Mouse (Mus musculus): ENCODE measurements around the gene Ctsg. TPM values are rescaled to one million over a fixed set of nuclear protein-coding genes. Genes with fewer than 3 reads are reported as not detected.
A peak's percentile ranks its signal among the peaks of the same experiment; 100 is the strongest.
"Not testable (repeated sequence)": the region's sequence is repeated elsewhere in the genome, so short reads cannot be mapped to it uniquely, and the experiment has no call there.

Gene Ctsg
- under 1 TPM; 0.56 to 0.96 TPM for total RNA-seq (2021)
- long read RNA-seq, experiment 1, partial matches to known transcripts, result 0 of 1 reads
- long read RNA-seq, experiment 1, other reads (novel, unspliced or antisense), result 0 of 1 reads
- long read RNA-seq, experiment 2, result 0 reads

GRCm38 (mm10) chr14:56102386-56102785 is at the start of gene Ctsg:
Ctsg (minus strand) TSS chr14:56102574.
- no peak for DNase-seq (ENCODE audit: low spot score in 2 of 2)

- DNase-seq (ENCODE audit: low spot score in 2 of 2), result not testable (repeated sequence)
Measured at GRCm38 (mm10) chr14:56133675-56134074, 31.3 kb upstream of the Ctsg start.

DNA sequence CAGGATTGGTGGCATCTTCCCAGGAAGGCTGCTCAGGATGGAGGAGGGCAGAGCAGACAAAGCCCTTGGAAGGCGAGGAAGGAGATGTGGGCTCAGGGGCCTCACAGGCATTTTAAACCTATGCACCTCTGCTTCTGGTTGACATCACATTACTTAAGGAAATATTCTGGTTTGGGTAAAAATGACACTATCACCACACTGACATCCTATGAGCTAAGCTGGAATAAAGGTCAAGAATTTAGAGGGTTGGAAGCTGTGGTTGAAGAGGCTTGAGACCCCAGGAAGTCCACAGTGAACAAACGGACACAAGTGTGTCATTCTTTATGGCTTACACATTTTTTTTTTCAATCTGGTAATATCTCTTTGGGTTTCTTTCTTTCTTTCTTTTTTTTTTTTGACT is 30.1 kb upstream of the Ctsg start, which contains the start of gene Gzmd:
TSS of gene Gzmd (minus strand) at position 101 of the 400 bp plus-strand sequence.
- not testable (repeated sequence) for DNase-seq (ENCODE audit: low spot score in 2 of 2)

GRCm38 (mm10) chr14:56128341-56128740 is 26.0 kb upstream of the Ctsg start:
- DNase-seq (ENCODE audit: low spot score in 2 of 2), result no peak

DNA sequence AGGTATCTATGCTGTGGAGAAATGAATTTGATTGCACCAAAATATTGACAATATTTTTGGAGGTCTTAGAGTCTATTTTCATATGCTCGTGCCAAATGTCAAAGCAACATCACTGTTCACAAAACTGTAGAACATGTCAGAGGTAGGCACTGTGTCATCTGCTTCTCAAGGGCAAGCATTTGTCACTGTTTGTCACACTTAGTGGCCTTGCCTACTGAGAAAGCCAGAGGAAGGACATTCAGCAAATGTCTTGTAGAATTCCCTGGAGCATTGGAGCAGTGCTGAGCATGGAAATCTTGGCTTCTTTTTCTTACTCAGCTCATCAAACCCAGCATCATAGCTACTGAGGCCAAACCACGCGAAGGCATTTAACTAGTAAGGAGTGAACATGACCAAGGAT is 21.1 kb upstream of the Ctsg start:
- DNase-seq (ENCODE audit: low spot score in 2 of 2), result no peak

- peak in 1 of 2 experiments; percentile 0 for DNase-seq (ENCODE audit: low spot score in 2 of 2)
Measured at GRCm38 (mm10) chr14:56120525-56120924, 18.2 kb upstream of the Ctsg start, which contains the start of gene Gzme. Gzme (minus strand) TSS chr14:56120625.

DNA sequence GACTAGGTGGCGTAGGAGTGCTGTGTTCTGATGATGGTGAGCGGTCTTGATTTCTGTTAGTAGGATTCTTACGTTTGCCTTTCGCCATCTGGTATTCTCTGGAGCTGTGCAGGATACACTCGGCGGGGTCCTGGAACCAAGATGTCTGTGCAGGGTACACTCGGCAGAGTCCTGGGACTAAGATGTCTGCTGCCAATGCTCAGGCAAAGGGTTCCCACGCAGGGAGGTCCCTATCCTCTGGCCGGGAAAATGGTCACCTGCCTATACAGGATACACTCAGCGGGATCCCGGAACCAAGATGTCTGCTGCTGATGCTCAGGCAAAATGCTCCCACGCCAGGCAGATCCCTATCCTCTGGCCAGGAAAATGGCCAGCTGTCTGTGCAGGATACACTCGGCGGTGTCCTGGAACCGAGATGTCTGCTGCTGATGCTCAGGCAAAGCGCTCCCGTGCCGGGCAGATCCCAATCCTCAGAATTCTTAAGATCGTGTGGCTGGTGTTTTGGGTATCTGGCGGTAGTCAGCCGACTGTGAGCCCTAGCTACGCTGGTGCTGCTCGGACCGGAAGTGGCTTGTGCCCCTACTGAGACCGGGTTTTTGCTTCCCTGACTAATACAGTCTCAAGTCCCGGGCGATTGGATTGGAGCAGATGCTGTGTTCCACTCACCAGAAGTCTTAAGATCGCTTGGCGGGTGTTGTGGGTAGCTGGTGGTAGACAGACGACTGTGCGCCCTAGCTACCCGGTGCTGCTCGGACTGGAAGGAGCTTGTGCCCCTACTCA is 13.3 kb upstream of the Ctsg start:
- not testable (repeated sequence) for DNase-seq (ENCODE audit: low spot score in 2 of 2)

DNA sequence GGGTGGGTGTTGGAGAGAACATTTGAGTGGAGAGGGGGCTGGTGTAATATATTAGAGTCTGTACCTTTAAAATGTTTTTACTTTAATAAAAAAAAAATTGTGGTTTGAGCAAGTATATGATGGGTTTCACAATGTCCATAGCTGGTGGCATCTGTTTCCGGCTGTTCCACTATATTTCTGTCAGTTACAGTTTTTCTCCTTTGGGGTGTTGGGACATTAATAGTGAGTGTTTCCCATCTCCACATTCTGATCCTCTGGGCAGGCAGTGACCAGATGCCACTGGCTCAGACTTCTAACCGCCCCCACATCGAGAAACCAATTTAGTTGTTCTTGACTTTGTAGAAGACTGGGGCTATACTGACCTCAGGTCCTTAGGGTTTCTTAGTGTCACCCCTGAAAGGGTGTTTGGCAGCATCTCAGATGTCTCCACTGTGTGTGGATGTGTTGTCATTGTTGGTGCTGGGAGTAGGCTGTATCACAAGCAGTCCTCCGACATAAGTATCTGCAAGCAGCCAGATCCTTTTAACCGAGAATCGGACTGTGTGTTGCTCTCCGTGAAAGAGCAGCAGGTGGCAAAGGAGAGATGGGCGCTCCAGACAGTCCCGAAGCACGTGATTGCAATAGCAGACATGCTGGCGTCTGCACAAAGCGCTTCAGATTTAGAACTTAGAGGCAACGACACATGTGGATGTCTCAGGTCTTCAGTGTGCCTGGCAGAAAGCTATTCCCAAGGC is 3.2 kb upstream of the Ctsg start:
- no peak for DNase-seq (ENCODE audit: low spot score in 2 of 2)

DNA sequence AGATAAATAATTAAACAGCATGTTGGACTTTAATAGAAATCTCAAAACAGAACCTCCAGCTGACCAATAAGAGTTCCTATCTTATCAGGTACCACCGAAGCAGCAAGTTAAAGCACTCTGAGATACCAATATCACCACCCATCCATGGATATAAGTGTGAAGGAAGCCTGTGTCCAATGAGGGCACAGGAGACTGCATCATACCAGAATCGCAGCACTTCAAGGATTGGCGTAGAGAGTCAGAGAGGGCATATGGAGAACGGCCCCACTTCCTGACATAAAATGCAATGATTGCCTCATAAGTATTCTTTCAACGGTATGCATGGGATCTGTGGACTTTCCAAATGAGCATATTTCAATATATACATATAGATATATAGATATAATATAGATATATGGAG is 2.6 kb upstream of the Ctsg start:
- DNase-seq (ENCODE audit: low spot score in 2 of 2), result no peak

DNA sequence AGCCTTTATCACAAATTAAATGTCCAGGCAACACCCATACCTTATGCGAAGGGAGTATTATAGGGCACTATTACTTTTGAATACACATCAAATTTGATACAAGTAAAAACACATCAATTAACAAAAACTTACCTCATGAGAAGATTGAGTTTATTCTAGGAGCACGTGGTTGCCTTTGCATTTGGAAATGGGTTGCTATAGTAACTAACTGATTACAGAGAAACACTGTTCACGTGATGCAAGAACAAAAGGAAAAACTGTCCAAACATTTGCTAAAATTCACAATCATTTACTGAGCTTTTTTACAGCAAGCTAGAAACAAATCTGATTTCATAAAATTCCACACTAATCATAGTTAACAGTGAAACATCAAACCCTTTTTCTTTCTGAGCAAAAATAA is 1.1 kb upstream of the Ctsg start:
- no peak for DNase-seq (ENCODE audit: low spot score in 2 of 2)

GRCm38 (mm10) chr14:56098940-56099339 is 3.4 kb downstream of the Ctsg start:
- DNase-seq (ENCODE audit: low spot score in 2 of 2), result no peak

- no peak for DNase-seq (ENCODE audit: low spot score in 2 of 2)
Measured at GRCm38 (mm10) chr14:56097597-56097996, 4.8 kb downstream of the Ctsg start.

DNA sequence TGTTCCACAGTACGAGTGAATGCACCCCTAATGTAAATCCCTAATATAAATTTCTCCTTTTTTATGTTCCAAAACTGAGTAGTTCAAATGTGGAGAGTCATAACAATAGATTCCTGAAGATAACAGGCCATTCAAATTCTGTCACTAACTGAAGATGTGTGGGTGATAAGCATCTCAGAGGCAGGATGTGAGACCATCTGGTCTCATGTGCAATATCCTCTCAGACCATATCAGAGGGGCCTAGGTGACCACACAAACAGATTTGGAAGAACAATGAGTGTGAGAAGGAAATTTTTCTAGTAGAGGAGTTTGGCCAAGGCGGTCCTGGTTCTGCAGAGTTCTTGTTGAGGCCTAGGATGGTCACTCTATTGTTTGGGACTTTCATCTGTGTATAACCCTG is 9.0 kb downstream of the Ctsg start:
- peak in 1 of 2 experiments; percentile 1 for DNase-seq (ENCODE audit: low spot score in 2 of 2)

- DNase-seq (ENCODE audit: low spot score in 2 of 2), result no peak
Measured at GRCm38 (mm10) chr14:56086711-56087110, 15.7 kb downstream of the Ctsg start.

- no peak for DNase-seq (ENCODE audit: low spot score in 2 of 2)
Measured at GRCm38 (mm10) chr14:56085167-56085566, 17.2 kb downstream of the Ctsg start, which contains the start of gene Mcpt8. Mcpt8 (minus strand) TSS chr14:56085273.

GRCm38 (mm10) chr14:56082016-56082415 is 20.4 kb downstream of the Ctsg start:
- no peak for DNase-seq (ENCODE audit: low spot score in 2 of 2)

GRCm38 (mm10) chr14:56062213-56062612 is 40.2 kb downstream of the Ctsg start, which contains the start of gene Mcpt4:
Mcpt4 (minus strand) TSS chr14:56062313.
- DNase-seq (ENCODE audit: low spot score in 2 of 2), result not testable (repeated sequence)

GRCm38 (mm10) chr14:56057722-56058121 is 44.7 kb downstream of the Ctsg start:
- no peak for DNase-seq (ENCODE audit: low spot score in 2 of 2)

DNA sequence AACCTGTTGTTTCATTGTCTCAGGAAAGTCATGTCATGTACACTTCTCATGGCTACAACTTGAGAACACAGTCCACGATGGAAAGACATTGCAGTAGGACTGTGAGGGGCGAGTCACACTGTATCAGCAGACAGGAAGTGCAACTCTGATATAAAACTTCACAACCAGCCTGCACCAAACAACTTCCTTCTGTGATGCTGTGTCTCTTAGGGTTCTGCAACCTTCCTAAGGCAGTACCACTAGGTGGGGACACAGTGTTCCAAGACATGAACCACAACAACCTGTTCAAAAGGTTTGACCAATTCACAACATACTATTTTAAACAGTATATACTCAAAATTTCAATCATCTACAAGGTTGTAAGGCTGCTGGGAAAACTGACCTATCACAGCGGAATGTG is 47.0 kb downstream of the Ctsg start:
- no peak for DNase-seq (ENCODE audit: low spot score in 2 of 2)
